Mouse (Mus musculus): ENCODE results near the gene Camk1d. TPM values are rescaled to one million over a fixed set of nuclear protein-coding genes. Genes with fewer than 3 reads are reported as not detected.

Camk1d gene
- polyA plus RNA-seq, 1 experiment = 3.2 TPM

GRCm38 (mm10) chr2:5426110-5426509, 288.2 kb downstream of the Camk1d start:
- no peak for TF ChIP-seq EP300 (IDR thresholded peaks at IDR 0.05; ENCODE audit: insufficient read depth, low read depth, low read length)
- no peak for TF ChIP-seq CTCF (IDR thresholded peaks at IDR 0.05; ENCODE audit: low read depth, low read length)
- no peak for TF ChIP-seq POLR2A (IDR thresholded peaks at IDR 0.05; ENCODE audit: insufficient read depth, low read length)
- no peak overlapping the region for H3K27ac ChIP-seq (ENCODE audit: insufficient read depth, low read length)
- H3K4me3 ChIP-seq (ENCODE audit: low read depth, low read length) = no peak overlapping the region
- peaks cover 11% of the 10 kb centered on the region; the same call in 1 of the 2 replicates for H3K9me3 ChIP-seq (replicated peaks; ENCODE audit: control insufficient read depth, insufficient read depth, low read length, poor library complexity, severe bottlenecking)
- H3K36me3 ChIP-seq (ENCODE audit: control insufficient read depth, insufficient read depth, low read length, poor library complexity, severe bottlenecking) = no peaks in the 10 kb centered on the region
- no peaks in the 10 kb centered on the region for H3K27me3 ChIP-seq (ENCODE audit: control insufficient read depth, insufficient read depth, low read length, poor library complexity, severe bottlenecking)
- peaks cover 2% of the 10 kb centered on the region for H3K4me1 ChIP-seq (ENCODE audit: control insufficient read depth, insufficient read depth, low read length)
- no peak overlapping the region for H3K9ac ChIP-seq (ENCODE audit: low read depth, poor library complexity, severe bottlenecking)

- H3K4me3 ChIP-seq (ENCODE audit: low read depth, low read length) = no peak overlapping the region
- TF ChIP-seq POLR2A (IDR thresholded peaks at IDR 0.05; ENCODE audit: insufficient read depth, low read length) = no peak
- TF ChIP-seq CTCF (IDR thresholded peaks at IDR 0.05; ENCODE audit: low read depth, low read length) = no peak
- no peak for TF ChIP-seq EP300 (IDR thresholded peaks at IDR 0.05; ENCODE audit: insufficient read depth, low read depth, low read length)
- H3K27ac ChIP-seq (ENCODE audit: insufficient read depth, low read length) = no peak overlapping the region
- peaks cover 2% of the 10 kb centered on the region for H3K4me1 ChIP-seq (ENCODE audit: control insufficient read depth, insufficient read depth, low read length)
- H3K9ac ChIP-seq (ENCODE audit: low read depth, poor library complexity, severe bottlenecking) = no peak overlapping the region
- peaks cover 11% of the 10 kb centered on the region; the same call in 1 of the 2 replicates for H3K9me3 ChIP-seq (replicated peaks; ENCODE audit: control insufficient read depth, insufficient read depth, low read length, poor library complexity, severe bottlenecking)
- no peaks in the 10 kb centered on the region for H3K27me3 ChIP-seq (ENCODE audit: control insufficient read depth, insufficient read depth, low read length, poor library complexity, severe bottlenecking)
- H3K36me3 ChIP-seq (ENCODE audit: control insufficient read depth, insufficient read depth, low read length, poor library complexity, severe bottlenecking) = no peaks in the 10 kb centered on the region
Observed at GRCm38 (mm10) chr2:5425612-5426011, 288.7 kb downstream of the Camk1d start.

- TF ChIP-seq CTCF (IDR thresholded peaks at IDR 0.05; ENCODE audit: low read depth, low read length) (no peak), EP300 (IDR thresholded peaks at IDR 0.05; ENCODE audit: insufficient read depth, low read depth, low read length) (no peak), POLR2A (IDR thresholded peaks at IDR 0.05; ENCODE audit: insufficient read depth, low read length) (no peak)
- no peak overlapping the region for H3K9ac ChIP-seq (ENCODE audit: low read depth, poor library complexity, severe bottlenecking)
- H3K4me1 ChIP-seq (ENCODE audit: control insufficient read depth, insufficient read depth, low read length) = no peaks in the 10 kb centered on the region
- H3K36me3 ChIP-seq (ENCODE audit: control insufficient read depth, insufficient read depth, low read length, poor library complexity, severe bottlenecking) = no peaks in the 10 kb centered on the region
- H3K27ac ChIP-seq (ENCODE audit: insufficient read depth, low read length) = no peak overlapping the region
- no peak overlapping the region for H3K4me3 ChIP-seq (ENCODE audit: low read depth, low read length)
- no peaks in the 10 kb centered on the region for H3K27me3 ChIP-seq (ENCODE audit: control insufficient read depth, insufficient read depth, low read length, poor library complexity, severe bottlenecking)
- H3K9me3 ChIP-seq (replicated peaks; ENCODE audit: control insufficient read depth, insufficient read depth, low read length, poor library complexity, severe bottlenecking) = peaks cover 11% of the 10 kb centered on the region; the same call in 1 of the 2 replicates
Observed at GRCm38 (mm10) chr2:5420621-5421196, 293.6 kb downstream of the Camk1d start.

- Histone ChIP-seq H3K9ac (ENCODE audit: low read depth, poor library complexity, severe bottlenecking) (no peak overlapping the region), H3K4me1 (ENCODE audit: control insufficient read depth, insufficient read depth, low read length) (no peaks in the 10 kb centered on the region), H3K9me3 (replicated peaks; ENCODE audit: control insufficient read depth, insufficient read depth, low read length, poor library complexity, severe bottlenecking) (no peaks in the 10 kb centered on the region), H3K27ac (ENCODE audit: insufficient read depth, low read length) (no peak overlapping the region), H3K27me3 (ENCODE audit: control insufficient read depth, insufficient read depth, low read length, poor library complexity, severe bottlenecking) (no peaks in the 10 kb centered on the region), H3K36me3 (ENCODE audit: control insufficient read depth, insufficient read depth, low read length, poor library complexity, severe bottlenecking) (no peaks in the 10 kb centered on the region), H3K4me3 (ENCODE audit: low read depth, low read length) (no peak overlapping the region)
- no peak for TF ChIP-seq EP300 (IDR thresholded peaks at IDR 0.05; ENCODE audit: insufficient read depth, low read depth, low read length)
- no peak for TF ChIP-seq CTCF (IDR thresholded peaks at IDR 0.05; ENCODE audit: low read depth, low read length)
- no peak for TF ChIP-seq POLR2A (IDR thresholded peaks at IDR 0.05; ENCODE audit: insufficient read depth, low read length)
Observed at GRCm38 (mm10) chr2:5418802-5419201, 295.5 kb downstream of the Camk1d start.

- Histone ChIP-seq H3K9ac (ENCODE audit: low read depth, poor library complexity, severe bottlenecking) (no peak overlapping the region), H3K4me3 (ENCODE audit: low read depth, low read length) (no peak overlapping the region), H3K27ac (ENCODE audit: insufficient read depth, low read length) (no peak overlapping the region), H3K36me3 (ENCODE audit: control insufficient read depth, insufficient read depth, low read length, poor library complexity, severe bottlenecking) (no peaks in the 10 kb centered on the region), H3K27me3 (ENCODE audit: control insufficient read depth, insufficient read depth, low read length, poor library complexity, severe bottlenecking) (no peaks in the 10 kb centered on the region), H3K9me3 (replicated peaks; ENCODE audit: control insufficient read depth, insufficient read depth, low read length, poor library complexity, severe bottlenecking) (no peaks in the 10 kb centered on the region), H3K4me1 (ENCODE audit: control insufficient read depth, insufficient read depth, low read length) (no peaks in the 10 kb centered on the region)
- TF ChIP-seq CTCF (IDR thresholded peaks at IDR 0.05; ENCODE audit: low read depth, low read length) (no peak), POLR2A (IDR thresholded peaks at IDR 0.05; ENCODE audit: insufficient read depth, low read length) (no peak), EP300 (IDR thresholded peaks at IDR 0.05; ENCODE audit: insufficient read depth, low read depth, low read length) (no peak)
Observed at GRCm38 (mm10) chr2:5417158-5418032, 296.9 kb downstream of the Camk1d start.

- Histone ChIP-seq H3K27ac (ENCODE audit: insufficient read depth, low read length) (no peak overlapping the region), H3K27me3 (ENCODE audit: control insufficient read depth, insufficient read depth, low read length, poor library complexity, severe bottlenecking) (no peaks in the 10 kb centered on the region), H3K4me1 (ENCODE audit: control insufficient read depth, insufficient read depth, low read length) (no peaks in the 10 kb centered on the region), H3K9ac (ENCODE audit: low read depth, poor library complexity, severe bottlenecking) (no peak overlapping the region), H3K9me3 (replicated peaks; ENCODE audit: control insufficient read depth, insufficient read depth, low read length, poor library complexity, severe bottlenecking) (no peaks in the 10 kb centered on the region), H3K36me3 (ENCODE audit: control insufficient read depth, insufficient read depth, low read length, poor library complexity, severe bottlenecking) (no peaks in the 10 kb centered on the region), H3K4me3 (ENCODE audit: low read depth, low read length) (no peak overlapping the region)
- TF ChIP-seq POLR2A (IDR thresholded peaks at IDR 0.05; ENCODE audit: insufficient read depth, low read length) = no peak
- TF ChIP-seq CTCF (IDR thresholded peaks at IDR 0.05; ENCODE audit: low read depth, low read length) = no peak
- no peak for TF ChIP-seq EP300 (IDR thresholded peaks at IDR 0.05; ENCODE audit: insufficient read depth, low read depth, low read length)
Observed at GRCm38 (mm10) chr2:5411774-5412173, 302.5 kb downstream of the Camk1d start.

Measured in ES-Bruce4 (cell line).